Mouse (Mus musculus): ENCODE results near the gene Blvra. TPM values are rescaled to one million over a fixed set of nuclear protein-coding genes. Genes with fewer than 3 reads are reported as not detected.
A peak's percentile ranks its signal among the peaks of the same experiment; 100 is the strongest.
"Not testable (repeated sequence)": the region's sequence is repeated elsewhere in the genome, so short reads cannot be mapped to it uniquely, and the experiment has no call there.

Blvra gene
- total and polyA plus RNA-seq, 3 experiments = 18.7 to 23.7 TPM; not detected in 1

GRCm38 (mm10) chr2:127090151-127090550 lies 19.7 kb downstream of the Blvra start:
- peak; percentile 23; the same call in 1 of the 2 replicates for TF ChIP-seq MAFK (IDR thresholded peaks at IDR 0.05; ENCODE audit: borderline replicate concordance, low read depth, low read length)
- not testable (repeated sequence) for H3K79me2 ChIP-seq (ENCODE audit: control insufficient read depth, insufficient read depth, low read length, poor library complexity); DNase-seq (ENCODE audit: low read depth, low spot score); H3K36me3 ChIP-seq (ENCODE audit: control insufficient read depth in 1 of 2, insufficient read depth in 2 of 2, low read length in 2 of 2); H3K9ac ChIP-seq (ENCODE audit: control insufficient read depth, low read depth, low read length, poor library complexity, severe bottlenecking); H3K9me3 ChIP-seq (replicated peaks; ENCODE audit: insufficient read depth, low read length); H3K27ac ChIP-seq (ENCODE audit: control insufficient read depth, low read depth, low read length); H3K4me3 ChIP-seq (ENCODE audit: control insufficient read depth in 1 of 2, insufficient read depth in 1 of 2, low read depth in 2 of 2, low read length in 2 of 2); H3K27me3 ChIP-seq (ENCODE audit: control insufficient read depth in 1 of 2, insufficient read depth in 2 of 2, low read length in 2 of 2); H3K4me1 ChIP-seq (ENCODE audit: control insufficient read depth in 1 of 2, insufficient read depth in 2 of 2, low read length in 2 of 2)

GRCm38 (mm10) chr2:127092000-127092399 lies 21.5 kb downstream of the Blvra start:
- Histone ChIP-seq H3K36me3 (ENCODE audit: control insufficient read depth in 1 of 2, insufficient read depth in 2 of 2, low read length in 2 of 2) (no peaks in the 10 kb centered on the region), H3K4me3 (ENCODE audit: control insufficient read depth in 1 of 2, insufficient read depth in 1 of 2, low read depth in 2 of 2, low read length in 2 of 2) (no peak overlapping the region), H3K9ac (ENCODE audit: control insufficient read depth, low read depth, low read length, poor library complexity, severe bottlenecking) (no peak overlapping the region), H3K9me3 (replicated peaks; ENCODE audit: insufficient read depth, low read length) (no peaks in the 10 kb centered on the region), H3K4me1 (ENCODE audit: control insufficient read depth in 1 of 2, insufficient read depth in 2 of 2, low read length in 2 of 2) (no peaks in the 10 kb centered on the region), H3K27me3 (ENCODE audit: control insufficient read depth in 1 of 2, insufficient read depth in 2 of 2, low read length in 2 of 2) (no peaks in the 10 kb centered on the region), H3K27ac (ENCODE audit: control insufficient read depth, low read depth, low read length) (no peak overlapping the region), H3K79me2 (ENCODE audit: control insufficient read depth, insufficient read depth, low read length, poor library complexity) (no peaks in the 10 kb centered on the region)
- TF ChIP-seq SIN3A (IDR thresholded peaks at IDR 0.05; ENCODE audit: low read length) (no peak), ZC3H11A (IDR thresholded peaks at IDR 0.05; ENCODE audit: low read depth, low read length) (no peak), EP300 (IDR thresholded peaks at IDR 0.05; ENCODE audit: low read depth in 1 of 2, low read length in 2 of 2) (no peak), JUND (IDR thresholded peaks at IDR 0.05; ENCODE audit: low read depth, low read length) (no peak), MEF2A (IDR thresholded peaks at IDR 0.05; ENCODE audit: extremely low read depth, insufficient replicate concordance, low read depth, low read length, poor library complexity, severe bottlenecking) (no peak), NRF1 (IDR thresholded peaks at IDR 0.05; ENCODE audit: insufficient read depth, low read depth, low read length, poor library complexity, severe bottlenecking) (no peak), CTCF (IDR thresholded peaks at IDR 0.05 in 2 of 3, conservative IDR thresholded peaks at IDR 0.05 in 1 of 3; ENCODE audit: control insufficient read depth in 1 of 3, insufficient read depth in 1 of 3, low read depth in 2 of 3, low read length in 3 of 3, poor library complexity in 1 of 3, severe bottlenecking in 1 of 3) (no peak), NELFE (IDR thresholded peaks at IDR 0.05; ENCODE audit: low read depth, low read length) (no peak), MAZ (IDR thresholded peaks at IDR 0.05; ENCODE audit: low read depth, low read length) (no peak), CHD1 (IDR thresholded peaks at IDR 0.05; ENCODE audit: low read depth, low read length) (no peak), USF2 (IDR thresholded peaks at IDR 0.05; ENCODE audit: borderline replicate concordance in 1 of 2, insufficient read depth in 1 of 2, low read depth in 1 of 2, low read length in 2 of 2) (no peak), MYB (IDR thresholded peaks at IDR 0.05; ENCODE audit: low read depth, low read length) (no peak), MXI1 (IDR thresholded peaks at IDR 0.05; ENCODE audit: low read depth, low read length) (no peak)
- DNase-seq (ENCODE audit: low read depth, low spot score) = no peak

GRCm38 (mm10) chr2:127108986-127109385 lies 38.5 kb downstream of the Blvra start:
- no peak for DNase-seq (ENCODE audit: low read depth, low spot score)
- no peak for TF ChIP-seq SIN3A (IDR thresholded peaks at IDR 0.05; ENCODE audit: low read length)
- no peak for TF ChIP-seq JUND (IDR thresholded peaks at IDR 0.05; ENCODE audit: low read depth, low read length)
- TF ChIP-seq KAT2A (conservative IDR thresholded peaks at IDR 0.05; ENCODE audit: low read depth, low read length) = no peak
- no peak for TF ChIP-seq CTCF (IDR thresholded peaks at IDR 0.05 in 2 of 3, conservative IDR thresholded peaks at IDR 0.05 in 1 of 3; ENCODE audit: control insufficient read depth in 1 of 3, insufficient read depth in 1 of 3, low read depth in 2 of 3, low read length in 3 of 3, poor library complexity in 1 of 3, severe bottlenecking in 1 of 3)
- no peak for TF ChIP-seq TCF12 (IDR thresholded peaks at IDR 0.05; ENCODE audit: low read depth, low read length)
- TF ChIP-seq NELFE (IDR thresholded peaks at IDR 0.05; ENCODE audit: low read depth, low read length) = no peak
- no peak for TF ChIP-seq POLR2A (IDR thresholded peaks at IDR 0.05; ENCODE audit: control insufficient read depth in 1 of 2, insufficient read depth in 1 of 2, low read depth in 1 of 2, low read length in 2 of 2, poor library complexity in 1 of 2)
- TF ChIP-seq POLR2AphosphoS2 (IDR thresholded peaks at IDR 0.05; ENCODE audit: low read length) = no peak
- no peak for TF ChIP-seq UBTF (IDR thresholded peaks at IDR 0.05; ENCODE audit: borderline replicate concordance, insufficient read depth, low read depth, low read length)
- no peak for TF ChIP-seq HCFC1 (IDR thresholded peaks at IDR 0.05; ENCODE audit: low read depth, low read length)
- TF ChIP-seq MYB (IDR thresholded peaks at IDR 0.05; ENCODE audit: low read depth, low read length) = no peak
- TF ChIP-seq RCOR1 (IDR thresholded peaks at IDR 0.05; ENCODE audit: low read depth, low read length) = no peak
- no peak for TF ChIP-seq MAZ (IDR thresholded peaks at IDR 0.05; ENCODE audit: low read depth, low read length)
- TF ChIP-seq CHD1 (IDR thresholded peaks at IDR 0.05; ENCODE audit: low read depth, low read length) = no peak

More at GRCm38 (mm10) chr2:127108986-127109385, 38.5 kb downstream of the Blvra start:
- Histone ChIP-seq H3K9me3 (replicated peaks; ENCODE audit: insufficient read depth, low read length) (no peaks in the 10 kb centered on the region), H3K4me1 (ENCODE audit: control insufficient read depth in 1 of 2, insufficient read depth in 2 of 2, low read length in 2 of 2) (no peaks in the 10 kb centered on the region), H3K9ac (ENCODE audit: control insufficient read depth, low read depth, low read length, poor library complexity, severe bottlenecking) (no peak overlapping the region), H3K36me3 (ENCODE audit: control insufficient read depth in 1 of 2, insufficient read depth in 2 of 2, low read length in 2 of 2) (peaks cover 0 to 18% of the 10 kb centered on the region in 2 experiments; a peak in 2 of 4 replicates), H3K4me3 (ENCODE audit: control insufficient read depth in 1 of 2, insufficient read depth in 1 of 2, low read depth in 2 of 2, low read length in 2 of 2) (no peak overlapping the region), H3K79me2 (ENCODE audit: control insufficient read depth, insufficient read depth, low read length, poor library complexity) (no peaks in the 10 kb centered on the region), H3K27me3 (ENCODE audit: control insufficient read depth in 1 of 2, insufficient read depth in 2 of 2, low read length in 2 of 2) (no peaks in the 10 kb centered on the region), H3K27ac (ENCODE audit: control insufficient read depth, low read depth, low read length) (no peak overlapping the region)
